Mouse (Mus musculus): ENCODE data around the gene Atg10. TPM values are rescaled to one million over a fixed set of nuclear protein-coding genes. Genes with fewer than 3 reads are reported as not detected.

Gene Atg10
- total RNA-seq, 2 experiments from 2014 or later: 22.6 to 23.5 TPM

- DNase-seq: peak; percentile 45 to 59
- intact Hi-C loops (cut with DNase I): loop anchor here (2.0 to 5.0 kb wide), 2 partner anchors 333 to 597 kb away; no protein-coding TSS in a partner anchor
These were observed 184.5 kb downstream of the Atg10 start for GRCm38 (mm10) chr13:91039201-91039807.

- intact Hi-C loops (cut with DNase I): loop anchor here (2.0 to 5.0 kb wide), 2 partner anchors 334 to 598 kb away; no protein-coding TSS in a partner anchor
- no peak for DNase-seq
These were observed 185.1 kb downstream of the Atg10 start for GRCm38 (mm10) chr13:91038636-91039035.

- no peak for DNase-seq
- intact Hi-C loops (cut with DNase I): loop anchor here (2.0 to 5.0 kb wide), 2 partner anchors 334 to 599 kb away; no protein-coding TSS in a partner anchor
These were observed 185.7 kb downstream of the Atg10 start for GRCm38 (mm10) chr13:91038034-91038433.

- no peak for DNase-seq
- intact Hi-C loops (cut with DNase I): loop anchor here (5.0 kb wide), 1 partner anchor 335 kb away; no protein-coding TSS in a partner anchor
These were observed 186.4 kb downstream of the Atg10 start for GRCm38 (mm10) chr13:91037405-91037804.

- intact Hi-C loops (cut with DNase I): no loop called here
- DNase-seq: no peak
These were observed 191.9 kb downstream of the Atg10 start for GRCm38 (mm10) chr13:91031836-91032235.

GRCm38 (mm10) chr13:91023447-91023846 lies 200.3 kb downstream of the Atg10 start:
- intact Hi-C loops (cut with DNase I): no loop called here
- DNase-seq: no peak

- no peak for DNase-seq
These were observed 211.9 kb downstream of the Atg10 start for GRCm38 (mm10) chr13:91011851-91012250.

GRCm38 (mm10) chr13:90995034-90995629 lies 228.6 kb downstream of the Atg10 start:
- intact Hi-C loops (cut with DNase I): no loop called here
- no peak for DNase-seq

More at GRCm38 (mm10) chr13:91011851-91012250, 211.9 kb downstream of the Atg10 start:
- intact Hi-C loops (cut with DNase I): no loop called here

- intact Hi-C loops (cut with DNase I): no loop called here
- no peak for DNase-seq
These were observed 230.2 kb downstream of the Atg10 start for GRCm38 (mm10) chr13:90993602-90994001.

GRCm38 (mm10) chr13:90992948-90993347 lies 230.8 kb downstream of the Atg10 start:
- DNase-seq: no peak
- intact Hi-C loops (cut with DNase I): no loop called here

GRCm38 (mm10) chr13:90988226-90988625 lies 235.5 kb downstream of the Atg10 start:
- intact Hi-C loops (cut with DNase I): no loop called here

GRCm38 (mm10) chr13:90985417-90985816 lies 238.4 kb downstream of the Atg10 start:
- DNase-seq: no peak
- intact Hi-C loops (cut with DNase I): no loop called here

More at GRCm38 (mm10) chr13:90988226-90988625, 235.5 kb downstream of the Atg10 start:
- no peak for DNase-seq

GRCm38 (mm10) chr13:90984073-90984472 lies 239.7 kb downstream of the Atg10 start:
- DNase-seq: no peak
- intact Hi-C loops (cut with DNase I): no loop called here

- no peak for DNase-seq
- intact Hi-C loops (cut with DNase I): no loop called here
These were observed 242.0 kb downstream of the Atg10 start for GRCm38 (mm10) chr13:90981798-90982197.

GRCm38 (mm10) chr13:90980878-90981674 lies 242.7 kb downstream of the Atg10 start:
- intact Hi-C loops (cut with DNase I): no loop called here
- no peak for DNase-seq

- intact Hi-C loops (cut with DNase I): no loop called here
- DNase-seq: no peak
These were observed 246.7 kb downstream of the Atg10 start for GRCm38 (mm10) chr13:90977057-90977456.

GRCm38 (mm10) chr13:90973409-90973808 lies 250.4 kb downstream of the Atg10 start:
- intact Hi-C loops (cut with DNase I): no loop called here
- DNase-seq: no peak

GRCm38 (mm10) chr13:90970259-90971017 lies 253.3 kb downstream of the Atg10 start:
- intact Hi-C loops (cut with DNase I): no loop called here
- no peak for DNase-seq

- intact Hi-C loops (cut with DNase I): loop anchor here (2.0 to 5.0 kb wide), 3 partner anchors 124 to 728 kb away; no protein-coding TSS in a partner anchor
- DNase-seq: no peak
These were observed 254.8 kb downstream of the Atg10 start for GRCm38 (mm10) chr13:90968940-90969339.

- peak; percentile 83 to 89 for DNase-seq
- intact Hi-C loops (cut with DNase I): loop anchor here (2.0 to 5.0 kb wide), 3 partner anchors 405 to 730 kb away; no protein-coding TSS in a partner anchor
These were observed 256.3 kb downstream of the Atg10 start for GRCm38 (mm10) chr13:90967422-90967821.
